Mouse (Mus musculus) right cerebral cortex, postnatal 25 days (tissue): Measurements from ENCODE around the gene Taok1.
A peak's percentile ranks its signal among the peaks of the same experiment; 100 is the strongest.
"Not testable (repeated sequence)": the region's sequence is repeated elsewhere in the genome, so short reads cannot be mapped to it uniquely, and the experiment has no call there.

Experiments used
- DNase-seq: peaks from one replicate; pipeline ENCODE4 v3.0.0; 2022

Taok1 gene

GRCm38 (mm10) chr11:77545261-77545660 is 62.4 kb downstream of the Taok1 start:
- DNase-seq: no peak

GRCm38 (mm10) chr11:77532202-77532846 is 75.3 kb downstream of the Taok1 start:
- DNase-seq: no peak

GRCm38 (mm10) chr11:77530862-77531261 is 76.8 kb downstream of the Taok1 start:
- no peak for DNase-seq

- DNase-seq: no peak
Measured at GRCm38 (mm10) chr11:77529644-77530043, 78.0 kb downstream of the Taok1 start.

GRCm38 (mm10) chr11:77528420-77528819 is 79.2 kb downstream of the Taok1 start:
- not testable (repeated sequence) for DNase-seq

- DNase-seq: no peak
Measured at GRCm38 (mm10) chr11:77525804-77526486, 81.7 kb downstream of the Taok1 start.

GRCm38 (mm10) chr11:77520601-77521529 is 86.8 kb downstream of the Taok1 start:
- DNase-seq: no peak

GRCm38 (mm10) chr11:77519043-77519442 is 88.6 kb downstream of the Taok1 start, which contains the start of gene Gm10392:
Gm10392 (minus strand) TSS chr11:77519198.
- DNase-seq: no peak

- no peak for DNase-seq
Measured at GRCm38 (mm10) chr11:77518051-77518798, 89.4 kb downstream of the Taok1 start.

- DNase-seq: no peak
Measured at GRCm38 (mm10) chr11:77516553-77517425, 90.8 kb downstream of the Taok1 start.

GRCm38 (mm10) chr11:77515637-77516552 is 91.7 kb downstream of the Taok1 start, which contains the start of gene Trp53i13:
Trp53i13 (minus strand) TSS chr11:77515980.
- no peak for DNase-seq

GRCm38 (mm10) chr11:77514832-77515636 is 92.6 kb downstream of the Taok1 start, which contains the start of gene Abhd15:
Abhd15 (plus strand) TSS chr11:77515121.
- DNase-seq: peak; percentile 63

GRCm38 (mm10) chr11:77514281-77514831 is 93.3 kb downstream of the Taok1 start:
- DNase-seq: no peak

- DNase-seq: no peak
Measured at GRCm38 (mm10) chr11:77513811-77514170, 93.8 kb downstream of the Taok1 start.

- DNase-seq: peak; percentile 73
Measured at GRCm38 (mm10) chr11:77512891-77513810, 94.5 kb downstream of the Taok1 start.

- DNase-seq: no peak
Measured at GRCm38 (mm10) chr11:77511336-77511735, 96.3 kb downstream of the Taok1 start.

GRCm38 (mm10) chr11:77508068-77509021 is 99.3 kb downstream of the Taok1 start:
- DNase-seq: peak; percentile 81
